Mouse (Mus musculus): Measurements from ENCODE around the gene Il2ra. TPM values are rescaled to one million over a fixed set of nuclear protein-coding genes. Genes with fewer than 3 reads are reported as not detected.

Gene Il2ra
- polyA plus RNA-seq, 1 experiment from 2014 or later: 0.04 TPM

DNA sequence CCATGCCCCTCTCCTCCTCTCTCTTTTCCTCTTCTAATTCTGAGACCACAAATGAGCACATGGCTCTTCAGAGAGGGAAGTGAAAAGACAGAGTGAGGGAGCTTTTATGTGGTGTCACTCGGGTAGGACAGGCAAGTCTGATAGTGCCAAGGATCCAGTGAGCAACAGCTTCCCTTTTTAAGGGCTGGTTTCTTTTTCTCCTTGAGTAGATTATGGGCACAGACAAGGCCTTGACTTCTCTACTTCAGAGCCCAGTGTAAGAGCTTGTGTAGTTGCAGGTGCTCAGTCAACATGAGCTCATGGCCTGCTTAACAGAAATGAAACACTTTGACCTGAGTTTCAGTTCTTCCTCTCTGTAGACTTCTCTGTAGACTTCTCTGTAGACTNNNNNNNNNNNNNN, 5.5 kb upstream of the Il2ra start:
- no peaks in the 10 kb centered on the region for H3K27me3 ChIP-seq (replicated peaks; ENCODE audit: control insufficient read depth, insufficient read depth, low read length)
- no peak for DNase-seq (ENCODE audit: low spot score)
- H3K4me2 ChIP-seq: no peak overlapping the region
- no peak overlapping the region for H3K27ac ChIP-seq (ENCODE audit: low read depth, low read length)
- no peaks in the 10 kb centered on the region for H3K9me3 ChIP-seq (ENCODE audit: control insufficient read depth, low read length)
- no peak overlapping the region for H3K4me3 ChIP-seq (ENCODE audit: low read depth, low read length)
- H3K4me1 ChIP-seq (replicated peaks; ENCODE audit: control insufficient read depth, insufficient read depth, low read length): no peaks in the 10 kb centered on the region
- no peaks in the 10 kb centered on the region for H3K36me3 ChIP-seq (ENCODE audit: control insufficient read depth, insufficient read depth, low read length)
- WGBS: 27% methylated on average over 1 of the region's 1 CpGs
- no peak overlapping the region for H3K9ac ChIP-seq (ENCODE audit: low read depth, low read length)
- no peak for ATAC-seq (replicated peaks; ENCODE audit: low FRiP score)

DNA sequence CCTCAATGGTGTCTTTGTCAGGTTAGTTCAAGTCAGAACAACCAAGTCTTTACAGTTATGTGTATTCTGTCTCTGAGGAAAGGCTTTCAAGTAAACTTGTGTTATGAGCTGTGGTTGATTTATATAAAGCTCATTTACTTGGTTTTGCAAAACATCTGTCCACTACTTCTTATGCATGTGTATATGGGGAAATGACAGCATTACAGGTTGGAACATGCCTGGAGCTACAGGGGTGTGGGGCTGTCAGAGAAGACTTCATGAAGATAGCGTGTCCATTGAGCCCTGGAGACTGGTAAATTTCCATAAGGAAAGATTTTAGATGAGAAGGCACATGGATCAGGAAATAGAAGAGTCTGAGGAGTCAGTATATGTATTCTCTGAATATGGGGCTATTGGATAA, 1.4 kb downstream of the Il2ra start:
- no peak for DNase-seq (ENCODE audit: low spot score)
- Histone ChIP-seq H3K4me3 (ENCODE audit: low read depth, low read length) (no peak overlapping the region), H3K4me2 (no peak overlapping the region), H3K9me3 (ENCODE audit: control insufficient read depth, low read length) (no peaks in the 10 kb centered on the region), H3K36me3 (ENCODE audit: control insufficient read depth, insufficient read depth, low read length) (no peaks in the 10 kb centered on the region), H3K4me1 (replicated peaks; ENCODE audit: control insufficient read depth, insufficient read depth, low read length) (no peaks in the 10 kb centered on the region), H3K27me3 (replicated peaks; ENCODE audit: control insufficient read depth, insufficient read depth, low read length) (no peaks in the 10 kb centered on the region), H3K9ac (ENCODE audit: low read depth, low read length) (no peak overlapping the region), H3K27ac (ENCODE audit: low read depth, low read length) (no peak overlapping the region)
- no peak for ATAC-seq (replicated peaks; ENCODE audit: low FRiP score)
- WGBS: 73% methylated on average over 1 of the region's 1 CpGs

DNA sequence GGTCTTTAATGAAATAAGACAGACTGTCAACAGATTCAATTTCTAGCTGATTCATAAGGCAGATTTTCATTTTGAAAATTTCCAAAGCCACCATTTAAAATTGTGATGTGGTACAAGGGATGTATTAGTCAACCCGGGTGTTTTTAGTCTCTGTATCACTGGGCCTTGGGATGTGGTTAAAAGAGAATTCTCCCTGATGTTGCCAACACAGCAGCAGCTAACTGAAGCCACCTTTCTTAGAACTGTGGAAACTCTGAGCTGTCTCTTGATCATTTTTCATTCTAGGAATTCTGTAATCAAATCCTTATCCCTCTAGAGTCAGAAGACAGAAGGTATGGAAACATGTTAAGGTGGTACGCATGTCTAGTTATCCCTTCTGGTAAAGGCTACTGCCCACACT, 2.7 kb downstream of the Il2ra start:
- Histone ChIP-seq H3K4me3 (ENCODE audit: low read depth, low read length) (no peak overlapping the region), H3K4me1 (replicated peaks; ENCODE audit: control insufficient read depth, insufficient read depth, low read length) (no peaks in the 10 kb centered on the region), H3K36me3 (ENCODE audit: control insufficient read depth, insufficient read depth, low read length) (no peaks in the 10 kb centered on the region), H3K27ac (ENCODE audit: low read depth, low read length) (no peak overlapping the region), H3K4me2 (no peak overlapping the region), H3K9me3 (ENCODE audit: control insufficient read depth, low read length) (no peaks in the 10 kb centered on the region), H3K27me3 (replicated peaks; ENCODE audit: control insufficient read depth, insufficient read depth, low read length) (no peaks in the 10 kb centered on the region), H3K9ac (ENCODE audit: low read depth, low read length) (no peak overlapping the region)
- ATAC-seq (replicated peaks; ENCODE audit: low FRiP score) (no peak), DNase-seq (ENCODE audit: low spot score) (no peak)
- WGBS: 80% methylated on average over 2 of the region's 2 CpGs

DNA sequence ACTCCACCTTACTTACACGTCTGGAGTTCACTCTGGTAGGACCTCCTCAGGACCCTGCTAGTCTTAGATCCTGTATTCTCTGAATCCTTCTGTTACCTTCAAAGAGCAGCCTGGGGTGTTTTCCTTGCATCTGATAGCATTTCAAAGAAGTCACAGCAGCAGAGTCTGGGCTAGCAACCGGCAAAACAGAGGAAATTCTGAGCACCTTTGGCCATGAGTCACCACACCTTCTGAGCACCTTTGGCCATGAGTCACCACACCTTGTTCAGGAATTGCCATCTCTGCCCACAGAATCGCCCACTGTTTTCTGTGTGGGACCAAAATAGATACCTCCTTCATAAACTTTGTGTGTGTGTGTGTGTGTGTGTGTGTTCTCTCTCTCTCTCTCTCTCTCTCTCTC, 8.9 kb downstream of the Il2ra start:
- H3K4me2 ChIP-seq: no peak overlapping the region
- H3K27ac ChIP-seq (ENCODE audit: low read depth, low read length): no peak overlapping the region
- WGBS: 43% methylated on average over 3 of the region's 3 CpGs
- no peaks in the 10 kb centered on the region for H3K4me1 ChIP-seq (replicated peaks; ENCODE audit: control insufficient read depth, insufficient read depth, low read length)
- no peak overlapping the region for H3K9ac ChIP-seq (ENCODE audit: low read depth, low read length)
- no peak overlapping the region for H3K4me3 ChIP-seq (ENCODE audit: low read depth, low read length)
- H3K27me3 ChIP-seq (replicated peaks; ENCODE audit: control insufficient read depth, insufficient read depth, low read length): no peaks in the 10 kb centered on the region
- DNase-seq (ENCODE audit: low spot score) (no peak), ATAC-seq (replicated peaks; ENCODE audit: low FRiP score) (no peak)
- H3K9me3 ChIP-seq (ENCODE audit: control insufficient read depth, low read length): no peaks in the 10 kb centered on the region
- no peaks in the 10 kb centered on the region for H3K36me3 ChIP-seq (ENCODE audit: control insufficient read depth, insufficient read depth, low read length)

DNA sequence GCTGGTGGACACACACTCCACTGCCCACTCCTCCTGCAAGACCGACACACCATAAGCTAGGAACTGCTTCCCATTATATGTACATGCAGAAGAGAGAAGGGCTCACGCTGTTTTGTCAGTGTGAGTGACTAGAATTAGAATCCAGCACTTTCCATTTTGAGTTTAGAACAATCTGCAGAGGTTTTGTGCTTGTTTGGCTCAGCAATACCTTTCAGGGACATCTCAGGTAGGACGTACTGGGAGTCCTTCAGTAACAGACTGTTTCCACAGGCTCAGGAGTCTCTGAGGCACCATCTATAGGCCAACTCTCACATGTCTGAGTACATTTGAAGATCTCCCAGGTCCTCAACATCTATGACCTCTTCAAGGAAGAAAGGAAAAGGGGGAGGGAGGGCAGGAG, 9.6 kb downstream of the Il2ra start:
- Histone ChIP-seq H3K27me3 (replicated peaks; ENCODE audit: control insufficient read depth, insufficient read depth, low read length) (no peaks in the 10 kb centered on the region), H3K36me3 (ENCODE audit: control insufficient read depth, insufficient read depth, low read length) (no peaks in the 10 kb centered on the region), H3K9me3 (ENCODE audit: control insufficient read depth, low read length) (no peaks in the 10 kb centered on the region), H3K27ac (ENCODE audit: low read depth, low read length) (no peak overlapping the region), H3K9ac (ENCODE audit: low read depth, low read length) (no peak overlapping the region), H3K4me1 (replicated peaks; ENCODE audit: control insufficient read depth, insufficient read depth, low read length) (no peaks in the 10 kb centered on the region), H3K4me2 (no peak overlapping the region), H3K4me3 (ENCODE audit: low read depth, low read length) (no peak overlapping the region)
- WGBS: 80% methylated on average over 3 of the region's 3 CpGs
- DNase-seq (ENCODE audit: low spot score) (no peak), ATAC-seq (replicated peaks; ENCODE audit: low FRiP score) (no peak)

DNA sequence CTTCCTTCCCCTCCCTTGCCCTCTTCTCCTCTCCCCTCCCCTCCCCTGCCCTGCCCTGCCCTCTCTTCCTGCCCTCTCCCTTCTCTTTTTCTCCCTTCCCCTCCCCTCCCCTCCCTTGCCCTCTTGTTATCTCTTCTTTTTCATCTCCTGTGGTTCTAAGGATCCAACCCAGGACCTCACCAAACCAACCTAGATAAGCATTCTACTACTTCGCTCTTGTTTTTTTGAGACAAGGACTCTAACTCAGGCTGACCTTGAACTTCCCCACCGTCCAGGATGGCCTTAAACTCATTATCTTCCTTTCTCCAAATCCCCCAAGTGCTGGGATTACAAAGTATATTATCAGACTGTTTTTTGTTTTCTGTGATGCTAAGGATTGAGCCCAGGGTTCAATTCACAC, 10.2 kb downstream of the Il2ra start:
- Histone ChIP-seq H3K36me3 (ENCODE audit: control insufficient read depth, insufficient read depth, low read length) (no peaks in the 10 kb centered on the region), H3K9ac (ENCODE audit: low read depth, low read length) (no peak overlapping the region), H3K9me3 (ENCODE audit: control insufficient read depth, low read length) (no peaks in the 10 kb centered on the region), H3K4me2 (no peak overlapping the region), H3K27ac (ENCODE audit: low read depth, low read length) (no peak overlapping the region), H3K4me1 (replicated peaks; ENCODE audit: control insufficient read depth, insufficient read depth, low read length) (no peaks in the 10 kb centered on the region), H3K27me3 (replicated peaks; ENCODE audit: control insufficient read depth, insufficient read depth, low read length) (no peaks in the 10 kb centered on the region), H3K4me3 (ENCODE audit: low read depth, low read length) (no peak overlapping the region)
- DNase-seq (ENCODE audit: low spot score) (no peak), ATAC-seq (replicated peaks; ENCODE audit: low FRiP score) (no peak)
- 41% methylated on average over 2 of the region's 2 CpGs for WGBS

DNA sequence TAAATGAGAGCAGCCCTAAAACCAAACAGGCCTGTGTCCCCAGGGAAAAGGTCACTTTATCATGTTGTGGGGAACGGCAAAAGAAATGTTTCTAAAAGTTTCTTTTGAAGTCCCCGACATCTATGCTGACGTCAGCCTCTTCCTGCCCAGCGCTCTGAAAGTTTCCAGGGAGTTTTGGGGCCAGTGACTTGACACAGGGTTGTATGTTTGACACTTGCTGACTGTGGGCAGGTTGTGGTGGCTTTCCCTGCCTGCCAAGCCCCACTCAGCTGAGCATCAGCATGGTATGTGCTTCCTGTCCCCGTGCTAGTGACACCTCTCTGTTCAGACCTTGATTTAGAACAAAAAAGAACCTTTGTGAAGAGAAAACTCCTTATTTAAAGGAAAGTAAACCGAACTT, 10.7 kb downstream of the Il2ra start:
- Histone ChIP-seq H3K27me3 (replicated peaks; ENCODE audit: control insufficient read depth, insufficient read depth, low read length) (no peaks in the 10 kb centered on the region), H3K9ac (ENCODE audit: low read depth, low read length) (no peak overlapping the region), H3K27ac (ENCODE audit: low read depth, low read length) (no peak overlapping the region), H3K4me1 (replicated peaks; ENCODE audit: control insufficient read depth, insufficient read depth, low read length) (no peaks in the 10 kb centered on the region), H3K4me2 (no peak overlapping the region), H3K9me3 (ENCODE audit: control insufficient read depth, low read length) (no peaks in the 10 kb centered on the region), H3K36me3 (ENCODE audit: control insufficient read depth, insufficient read depth, low read length) (no peaks in the 10 kb centered on the region), H3K4me3 (ENCODE audit: low read depth, low read length) (no peak overlapping the region)
- DNase-seq (ENCODE audit: low spot score) (no peak), ATAC-seq (replicated peaks; ENCODE audit: low FRiP score) (no peak)
- 25% methylated on average over 6 of the region's 6 CpGs for WGBS

DNA sequence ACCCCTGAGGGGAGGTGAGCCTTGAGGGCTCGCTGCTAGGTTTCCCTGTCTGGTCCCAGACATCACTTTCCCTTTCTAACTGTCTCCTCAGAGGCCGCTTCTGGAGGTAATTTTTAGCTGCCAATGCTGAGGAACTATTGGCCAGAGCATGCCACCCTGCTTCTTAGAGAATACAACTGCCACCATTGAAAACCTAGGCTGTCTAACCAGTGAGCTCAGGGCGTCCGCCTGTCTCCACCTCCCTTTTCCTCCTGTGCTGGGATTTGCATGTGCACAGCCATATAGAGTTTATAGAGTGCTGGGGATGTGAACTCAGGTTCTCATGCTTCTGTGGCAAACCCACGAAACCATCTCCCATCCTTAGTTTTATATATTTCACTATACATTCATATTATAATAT, 11.2 kb downstream of the Il2ra start:
- Histone ChIP-seq H3K9me3 (ENCODE audit: control insufficient read depth, low read length) (no peaks in the 10 kb centered on the region), H3K4me1 (replicated peaks; ENCODE audit: control insufficient read depth, insufficient read depth, low read length) (no peaks in the 10 kb centered on the region), H3K27me3 (replicated peaks; ENCODE audit: control insufficient read depth, insufficient read depth, low read length) (no peaks in the 10 kb centered on the region), H3K4me3 (ENCODE audit: low read depth, low read length) (no peak overlapping the region), H3K9ac (ENCODE audit: low read depth, low read length) (no peak overlapping the region), H3K36me3 (ENCODE audit: control insufficient read depth, insufficient read depth, low read length) (no peaks in the 10 kb centered on the region), H3K4me2 (no peak overlapping the region), H3K27ac (ENCODE audit: low read depth, low read length) (no peak overlapping the region)
- WGBS: 68% methylated on average over 5 of the region's 5 CpGs
- no peak for DNase-seq (ENCODE audit: low spot score)
- no peak for ATAC-seq (replicated peaks; ENCODE audit: low FRiP score)

DNA sequence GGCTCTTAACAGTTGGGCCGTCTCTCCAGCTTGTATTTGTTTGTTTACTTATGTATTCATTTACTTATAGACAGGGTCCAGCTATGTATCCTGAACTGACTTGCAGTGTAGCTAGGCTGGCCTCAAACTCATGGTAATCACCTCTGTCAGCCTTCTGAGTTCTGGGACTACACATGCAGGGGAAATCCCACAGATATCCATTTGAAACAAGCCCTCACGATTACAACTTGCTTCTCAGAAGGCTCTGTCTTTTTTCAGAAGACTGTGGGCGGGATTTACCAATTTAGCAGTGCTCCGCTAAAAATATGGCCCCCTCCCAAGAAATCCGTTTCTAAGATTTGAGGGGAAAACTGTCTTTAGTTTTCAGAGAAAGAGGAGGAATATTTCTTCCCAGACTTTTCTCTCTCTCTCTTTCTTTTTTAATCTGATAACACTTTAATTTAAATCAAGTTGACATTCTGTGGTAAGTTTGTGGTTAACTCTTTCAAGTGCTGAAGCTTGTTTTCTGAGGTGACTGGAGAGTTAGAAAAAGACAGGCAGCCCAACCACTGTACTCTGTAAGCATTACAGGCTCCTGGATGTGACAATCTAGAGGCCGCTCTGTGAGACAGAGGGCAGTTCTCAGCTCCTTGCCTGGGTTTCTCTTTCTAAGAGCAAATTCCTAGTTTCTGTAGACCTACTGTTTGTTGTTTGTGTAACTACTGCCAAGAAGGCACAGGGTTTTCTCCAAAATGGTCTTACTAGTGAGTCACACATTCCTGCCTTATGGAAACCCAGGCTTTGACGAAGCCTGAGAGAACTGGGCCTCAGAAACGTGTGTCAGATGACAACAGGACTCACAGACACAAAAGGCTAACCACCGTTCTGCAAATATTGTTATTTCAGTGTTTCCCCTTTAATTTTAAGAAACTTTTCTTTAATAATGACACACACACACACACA, 12.7 kb downstream of the Il2ra start:
- Histone ChIP-seq H3K4me3 (ENCODE audit: low read depth, low read length) (no peak overlapping the region), H3K36me3 (ENCODE audit: control insufficient read depth, insufficient read depth, low read length) (no peaks in the 10 kb centered on the region), H3K27ac (ENCODE audit: low read depth, low read length) (no peak overlapping the region), H3K4me2 (no peak overlapping the region), H3K4me1 (replicated peaks; ENCODE audit: control insufficient read depth, insufficient read depth, low read length) (no peaks in the 10 kb centered on the region), H3K9me3 (ENCODE audit: control insufficient read depth, low read length) (no peaks in the 10 kb centered on the region), H3K27me3 (replicated peaks; ENCODE audit: control insufficient read depth, insufficient read depth, low read length) (no peaks in the 10 kb centered on the region), H3K9ac (ENCODE audit: low read depth, low read length) (no peak overlapping the region)
- DNase-seq (ENCODE audit: low spot score) (no peak), ATAC-seq (replicated peaks; ENCODE audit: low FRiP score) (no peak)
- 58% methylated on average over 9 of the region's 9 CpGs for WGBS

Measured in liver, embryonic 11.5 days (tissue).